Mouse (Mus musculus): ENCODE results near the gene Hck.

DNA sequence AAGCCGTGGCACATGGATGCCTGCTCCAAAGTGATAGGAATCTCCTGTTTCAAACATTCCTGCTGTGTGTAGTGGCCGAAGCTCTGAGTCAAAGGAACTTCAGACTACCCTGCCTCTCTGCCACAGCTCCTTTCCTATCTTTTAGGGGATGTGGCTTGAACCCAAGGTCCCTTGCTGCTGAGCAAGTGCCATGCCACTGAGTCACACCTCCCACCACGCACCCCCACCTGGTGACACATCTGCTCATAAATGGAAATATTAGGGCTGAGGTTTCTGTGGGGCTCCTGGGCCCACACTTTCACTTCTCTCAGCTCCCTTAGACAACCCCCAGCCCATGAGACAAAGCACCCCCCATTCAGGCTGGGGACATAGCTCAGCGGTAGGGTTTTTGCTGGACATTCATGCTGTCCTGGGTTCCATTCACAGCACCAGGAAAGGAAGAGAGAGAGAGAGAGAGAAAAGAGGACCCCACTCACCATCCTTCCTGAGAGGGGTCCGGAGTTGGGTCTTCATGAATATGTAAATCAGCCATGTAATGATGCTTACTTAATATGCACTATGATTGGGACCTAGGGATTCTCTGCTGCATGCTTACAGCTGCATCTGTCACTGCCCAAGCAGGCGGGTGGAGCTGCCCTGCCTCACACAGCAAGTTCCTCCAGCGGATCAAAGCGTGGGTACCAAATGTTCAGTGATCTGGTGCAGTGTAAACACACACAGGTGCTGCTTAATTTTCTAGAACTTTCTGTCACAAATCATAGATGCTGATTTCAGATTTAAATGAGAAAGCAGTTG lies 13.8 kb downstream of the Hck start:
- TF ChIP-seq CTCF (IDR thresholded peaks at IDR 0.05; ENCODE audit: low read depth) (no peak), EP300 (IDR thresholded peaks at IDR 0.05; ENCODE audit: low read depth) (no peak)

Data from liver, postnatal 0 days (tissue).